Mouse (Mus musculus) MEL-GATA-1-ER (cell line): Measurements from ENCODE around the gene Nav1.
A peak's percentile ranks its signal among the peaks of the same experiment; 100 is the strongest.

ENCODE experiments used
- DNase-seq: peaks from one replicate; pipeline ENCODE4 v3.0.0-alpha.2; 2012; ENCODE audit warnings: low read depth; ENCODE audit errors: extremely low read depth

Gene Nav1

DNA sequence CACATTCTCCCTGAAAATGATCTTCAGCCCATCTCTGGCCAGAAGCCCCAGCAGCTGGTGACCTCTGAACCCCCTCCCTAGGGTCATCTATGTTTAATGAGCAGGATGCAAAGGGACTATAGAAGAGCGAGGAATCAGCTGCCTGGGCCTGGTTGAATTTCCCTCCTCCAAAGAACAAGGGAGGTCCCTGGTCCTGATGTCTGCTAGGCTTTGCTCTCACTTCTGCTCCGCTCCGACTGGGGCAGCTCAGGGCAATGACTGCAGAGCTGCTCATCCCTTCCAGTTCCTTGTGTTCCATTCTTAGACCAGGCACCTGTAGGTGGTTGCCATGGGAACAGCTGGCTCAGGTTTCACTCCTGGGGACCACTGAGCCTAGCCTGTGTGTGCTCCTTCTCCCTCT lies 56.2 kb downstream of the Nav1 start:
- no peak for DNase-seq

DNA sequence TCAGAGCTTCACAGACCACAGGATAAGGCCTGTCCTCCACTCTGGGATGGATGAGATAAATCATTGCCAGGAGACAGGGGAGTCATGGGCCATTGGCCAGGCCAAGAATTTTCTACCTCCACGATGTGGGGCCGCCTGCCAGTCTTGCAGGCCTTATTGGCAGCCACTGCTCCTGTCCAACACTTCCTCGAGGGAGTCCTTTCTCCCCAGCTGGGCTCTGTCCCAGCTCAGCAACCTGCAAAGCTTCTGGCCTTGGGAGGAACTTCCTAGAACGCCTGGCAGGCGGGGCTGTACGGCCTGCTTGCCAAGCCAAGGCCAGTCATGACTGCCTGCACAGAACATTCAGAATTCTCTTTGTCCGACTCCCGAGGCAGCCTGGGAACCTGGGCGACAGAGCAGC lies 58.3 kb downstream of the Nav1 start:
- DNase-seq: no peak

DNA sequence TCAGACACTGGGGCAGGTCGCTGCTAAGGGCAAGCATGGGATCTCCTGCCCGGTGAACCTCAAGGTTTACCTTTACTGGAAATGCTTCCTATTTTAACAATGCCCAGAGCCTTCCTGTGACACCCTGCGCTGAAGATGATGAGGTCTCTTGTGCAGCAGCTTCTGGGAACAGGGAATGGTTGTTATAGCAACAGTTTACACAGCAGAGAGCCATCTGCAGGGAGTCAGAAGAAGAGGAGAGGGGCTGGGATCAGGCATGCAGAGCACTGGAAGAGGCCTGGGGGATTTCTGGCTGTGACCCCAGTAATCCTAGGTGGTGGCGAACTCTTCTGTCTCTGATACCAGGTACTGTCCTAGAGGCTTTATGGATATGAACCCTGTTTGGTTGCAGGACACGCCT lies 61.0 kb downstream of the Nav1 start:
- DNase-seq: no peak

DNA sequence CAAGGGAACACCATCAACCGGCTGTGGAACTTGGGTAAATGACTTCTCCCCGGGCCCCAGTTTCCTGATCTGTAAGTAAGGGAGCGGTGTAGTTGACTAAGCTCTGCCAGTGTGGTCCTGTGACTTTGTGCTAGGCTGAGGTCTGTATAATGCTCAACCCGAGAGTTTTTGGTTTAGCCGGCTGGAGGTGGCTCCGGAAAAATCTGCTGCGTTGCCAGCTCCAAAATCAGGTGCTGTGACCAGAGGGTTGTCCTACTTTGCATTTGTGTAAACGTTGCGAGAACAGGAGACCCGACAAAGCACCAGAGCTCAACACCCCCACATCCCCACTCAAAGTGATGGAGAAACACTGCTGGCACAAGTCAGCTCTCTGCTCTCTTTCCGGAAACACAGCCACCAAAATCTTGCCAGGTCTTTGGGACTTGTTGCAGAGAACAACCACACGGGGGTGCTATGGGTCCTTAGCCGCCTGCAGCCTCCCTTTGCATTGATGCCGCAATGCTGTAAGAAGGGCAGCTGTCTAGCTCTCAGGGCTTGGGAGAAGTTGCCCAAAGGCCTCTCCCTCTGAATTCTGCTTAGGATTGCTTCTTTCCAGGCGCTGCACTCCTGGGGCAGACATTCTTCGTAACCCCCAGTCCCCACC lies 62.5 kb downstream of the Nav1 start:
- DNase-seq: peak; percentile 40

DNA sequence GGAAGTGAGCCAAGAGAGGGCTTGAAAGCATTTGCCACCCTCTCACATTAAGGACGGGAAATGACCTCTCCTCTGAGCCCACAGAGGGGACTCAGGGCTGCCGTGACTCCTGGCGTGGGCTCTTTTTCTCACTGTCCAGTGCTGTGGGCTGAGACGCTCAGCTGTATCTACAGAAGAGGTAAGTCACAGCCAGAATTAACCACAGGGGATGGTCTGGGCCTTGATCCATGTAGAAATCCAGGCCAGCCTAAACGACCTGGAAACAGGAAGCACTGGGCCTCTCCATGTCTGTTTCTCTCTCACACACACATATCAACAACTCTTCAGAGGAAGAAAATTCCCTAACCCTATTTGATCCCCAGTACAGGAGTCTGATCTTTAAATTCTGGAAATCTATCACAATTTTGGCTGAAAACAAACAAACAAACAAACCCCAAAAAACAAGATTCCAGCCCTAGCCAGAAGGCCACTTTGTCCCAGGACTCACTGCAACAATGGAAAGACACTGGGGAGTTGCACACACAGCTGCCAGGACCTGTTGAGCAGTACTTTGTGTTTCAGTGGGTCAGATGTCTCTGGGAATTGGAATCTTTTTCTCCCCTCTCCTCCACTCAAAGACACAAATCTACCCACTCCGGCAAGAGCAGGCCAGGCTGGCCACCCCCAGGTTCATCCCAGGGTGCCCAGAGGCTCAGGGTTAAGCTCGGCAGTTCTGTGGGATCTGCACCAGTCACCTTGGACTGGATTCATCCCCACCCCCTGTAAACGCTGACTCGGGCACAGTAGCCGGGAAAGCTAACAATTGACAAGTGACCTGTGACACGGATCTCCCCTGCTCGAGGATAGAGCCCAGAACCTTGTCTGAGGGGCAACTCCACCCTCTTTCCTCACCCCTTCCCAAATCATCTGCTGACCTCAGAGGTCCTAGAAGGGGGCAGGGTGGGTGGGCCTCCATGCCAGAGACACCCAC lies 64.0 kb downstream of the Nav1 start:
- DNase-seq: no peak

DNA sequence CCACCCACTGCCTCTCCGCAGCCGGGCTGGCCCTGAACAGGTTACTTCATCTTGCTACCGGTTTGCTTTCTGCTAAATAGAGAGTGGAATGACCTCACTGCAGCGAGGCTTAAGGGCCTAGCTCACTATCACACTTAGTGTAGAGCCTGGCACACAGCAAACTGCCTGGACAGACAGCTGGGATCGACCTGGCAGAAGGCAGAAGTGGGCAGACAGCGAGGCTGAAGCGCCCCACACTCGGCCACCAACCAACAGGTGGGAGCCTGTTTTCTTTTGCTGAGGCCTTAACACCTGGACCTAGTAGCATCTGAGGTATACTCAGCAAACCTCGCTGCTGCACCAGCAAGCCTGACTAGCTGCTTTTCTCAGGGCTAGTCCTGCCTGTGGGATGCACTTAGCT lies 65.0 kb downstream of the Nav1 start:
- no peak for DNase-seq

DNA sequence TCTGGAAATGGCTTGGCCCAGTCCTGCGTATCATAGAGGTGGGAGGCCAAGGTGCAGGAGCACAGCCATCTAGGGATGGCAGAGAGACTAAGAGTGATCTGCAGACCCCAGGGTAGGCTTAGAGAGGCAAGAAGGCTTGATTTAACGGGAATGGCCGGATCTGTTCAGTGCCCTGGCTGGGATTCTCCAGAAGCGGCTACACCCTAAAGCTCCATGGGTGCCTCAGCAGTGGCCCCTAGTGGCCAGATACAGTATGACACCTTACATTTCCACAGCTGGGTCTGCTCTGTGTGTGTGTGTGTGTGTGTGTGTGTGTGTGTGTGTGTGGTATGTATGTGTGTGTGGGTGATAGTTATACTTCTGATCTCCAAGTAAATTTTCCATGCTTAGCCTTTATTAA lies 66.8 kb downstream of the Nav1 start:
- peak; percentile 39 for DNase-seq

DNA sequence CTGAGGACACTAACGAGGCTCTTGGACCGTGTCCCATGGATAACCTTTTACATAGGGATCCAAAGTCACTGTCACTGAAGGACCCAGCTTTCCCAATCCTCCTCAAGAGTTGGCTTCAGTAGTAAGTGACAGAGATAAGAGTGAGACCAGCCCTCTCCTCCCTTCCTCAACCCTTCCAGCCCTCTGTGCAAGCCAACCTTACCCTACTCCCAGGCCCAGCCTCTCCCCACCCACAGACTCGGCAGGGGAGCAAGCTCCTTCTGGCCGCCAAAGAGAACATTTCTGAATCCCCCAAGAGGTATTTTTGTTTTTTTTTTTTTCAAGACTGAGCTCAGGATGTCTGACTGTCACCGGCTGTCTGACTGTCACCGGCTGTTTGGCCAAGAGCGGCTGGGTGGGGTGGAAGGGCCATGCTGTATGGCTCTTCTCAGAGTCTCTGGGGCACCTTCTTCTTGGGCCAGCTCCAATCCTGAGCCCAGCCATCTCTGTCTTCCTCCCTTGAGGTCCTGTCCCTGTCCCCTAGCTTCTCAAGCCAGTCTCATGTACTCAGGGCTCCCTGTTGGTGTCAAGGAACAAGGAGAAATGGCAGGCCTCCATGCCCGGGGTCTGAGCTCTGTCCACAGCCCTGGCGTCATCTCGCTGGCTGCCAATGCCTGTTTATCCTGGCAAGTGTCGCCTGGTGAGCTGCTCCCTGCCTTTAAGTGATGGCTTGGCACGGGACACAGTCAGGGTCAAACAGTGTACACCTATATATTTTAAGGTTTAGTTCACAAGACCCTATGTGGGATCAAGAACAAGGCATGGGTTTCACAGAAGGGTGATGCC lies 68.4 kb downstream of the Nav1 start:
- DNase-seq: no peak

DNA sequence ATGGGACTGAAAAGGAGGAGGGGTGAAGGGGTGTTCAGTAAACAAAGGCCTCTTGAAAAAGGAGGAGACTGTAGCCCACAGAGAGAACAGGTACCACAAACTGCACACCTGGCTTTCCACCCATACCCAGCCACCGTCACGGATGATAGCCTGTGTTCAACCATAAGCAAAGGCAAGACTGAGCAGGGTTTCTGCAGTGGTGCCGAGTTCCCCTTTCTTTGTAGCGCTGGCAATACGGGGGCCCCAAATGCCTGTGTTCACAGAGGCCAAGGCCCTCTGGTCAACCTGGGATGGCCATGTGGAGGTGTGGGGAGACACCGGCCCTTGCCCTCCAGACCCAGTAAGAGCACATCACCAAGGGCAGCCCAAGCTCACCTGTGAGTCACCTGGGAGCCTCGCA lies 70.3 kb downstream of the Nav1 start:
- DNase-seq: no peak

DNA sequence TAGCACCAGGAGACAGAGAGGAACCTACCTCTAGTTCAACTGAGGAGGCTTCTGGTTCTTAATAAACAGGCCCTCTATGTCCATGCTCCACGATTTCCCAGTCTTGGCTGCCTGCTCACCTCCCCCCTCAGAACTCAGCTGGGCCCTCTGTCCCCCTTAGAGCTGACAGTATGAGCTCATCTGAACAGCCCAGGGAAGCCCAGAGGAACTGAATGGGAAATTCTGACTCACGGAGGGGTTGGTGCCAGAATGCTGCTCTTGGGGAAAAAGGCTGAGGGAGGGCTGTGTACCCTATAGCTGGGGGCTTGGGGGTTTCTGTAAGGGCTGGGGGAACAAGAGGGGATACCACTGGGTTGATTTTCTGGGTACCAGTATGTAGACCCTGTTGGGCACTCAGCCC lies 70.8 kb downstream of the Nav1 start:
- no peak for DNase-seq

DNA sequence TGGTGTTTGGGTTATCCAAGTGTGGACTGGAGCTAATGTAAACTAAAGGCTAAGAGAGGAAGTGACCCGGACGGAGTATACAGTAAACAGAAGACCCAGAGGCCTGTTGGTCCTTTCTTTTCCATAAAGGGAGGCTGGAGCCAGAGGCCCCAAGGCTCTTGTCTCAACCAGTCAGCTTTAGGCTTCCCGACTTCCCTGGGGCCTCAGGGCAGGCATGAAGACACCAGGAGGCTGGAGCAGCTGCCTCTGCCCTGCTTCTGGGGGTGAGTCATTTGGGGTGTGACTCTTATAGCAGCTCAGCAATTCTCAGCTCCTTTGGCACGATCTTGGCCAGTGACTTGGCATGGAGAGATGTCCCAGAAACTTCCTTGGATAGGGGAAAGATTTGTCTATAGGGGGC lies 71.8 kb downstream of the Nav1 start:
- no peak for DNase-seq

DNA sequence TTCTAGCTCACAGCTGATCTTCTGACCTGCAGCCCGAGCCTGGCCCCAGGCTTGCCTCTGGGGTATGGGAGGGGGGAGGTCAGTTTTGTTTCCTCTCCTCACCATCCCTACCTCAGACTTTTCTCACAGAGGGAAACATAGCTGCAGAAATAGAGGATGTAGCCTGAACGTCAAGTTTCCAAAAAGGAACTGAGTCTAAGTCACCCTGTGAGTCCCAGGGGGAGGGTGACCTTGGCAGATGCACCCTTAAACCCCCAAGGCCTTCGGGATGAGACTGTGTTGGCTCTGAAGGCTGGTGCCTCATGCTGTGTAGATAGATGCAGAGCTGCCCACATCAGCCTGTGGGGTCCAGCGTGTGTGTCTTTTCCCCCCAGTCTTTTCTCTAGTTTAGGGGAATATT lies 72.3 kb downstream of the Nav1 start:
- no peak for DNase-seq

DNA sequence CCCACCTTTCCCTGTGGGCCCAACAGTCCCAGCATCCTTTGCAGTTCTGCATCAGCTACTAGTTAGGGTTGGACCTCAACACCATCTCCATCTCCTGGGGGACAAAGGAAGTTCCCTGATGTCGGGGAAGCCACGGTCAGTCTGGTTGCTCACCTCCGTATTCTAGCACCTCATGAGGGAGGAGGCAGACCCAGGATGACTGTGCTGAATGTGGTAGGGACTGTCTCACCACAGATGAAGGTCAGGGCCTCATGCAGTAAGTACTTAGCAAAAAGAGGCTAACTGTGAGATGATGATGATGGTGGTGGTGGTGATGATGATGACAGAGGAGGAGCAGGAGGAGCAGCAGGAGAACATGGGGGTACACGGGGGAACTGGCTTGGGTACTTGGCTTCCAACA lies 73.0 kb downstream of the Nav1 start:
- DNase-seq: no peak

DNA sequence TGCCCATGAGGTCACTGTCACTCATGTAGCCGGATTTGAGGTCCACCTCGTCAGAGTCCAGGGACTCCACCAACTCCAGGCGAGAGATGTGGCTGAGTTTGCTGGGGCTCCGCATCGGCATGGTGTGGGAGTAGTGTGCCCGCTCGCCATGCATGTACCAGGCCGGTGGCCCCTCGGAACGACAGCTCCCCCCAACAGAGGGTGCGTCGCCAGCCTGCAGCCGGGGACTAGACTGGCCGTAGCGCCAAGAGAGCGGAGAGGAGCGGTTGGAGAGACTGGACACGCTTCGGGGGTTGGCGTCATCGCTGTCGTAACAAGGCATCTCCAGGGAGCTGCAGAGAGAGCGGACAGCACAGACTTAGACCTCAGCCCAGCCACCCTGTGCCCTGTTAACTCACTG lies 74.7 kb downstream of the Nav1 start:
- no peak for DNase-seq

DNA sequence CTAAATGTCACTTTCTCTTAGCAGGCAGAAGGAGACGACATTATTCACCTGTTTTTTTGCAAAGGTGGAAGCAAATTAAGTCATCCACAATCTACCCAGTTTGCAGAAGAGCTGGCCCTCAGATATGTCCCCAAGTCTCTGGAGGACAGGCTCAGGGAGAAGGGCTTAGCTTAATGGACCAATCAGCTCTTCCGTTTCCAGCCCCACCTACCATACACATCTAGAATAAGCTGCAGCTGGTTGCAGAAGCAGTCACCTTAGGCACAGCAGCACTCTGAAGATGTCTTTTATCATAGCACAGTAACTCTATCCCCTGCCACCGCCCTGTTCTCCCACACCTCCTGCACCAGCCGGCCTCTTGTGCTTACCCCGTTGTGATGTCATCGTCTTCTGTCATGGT lies 75.1 kb downstream of the Nav1 start:
- no peak for DNase-seq

DNA sequence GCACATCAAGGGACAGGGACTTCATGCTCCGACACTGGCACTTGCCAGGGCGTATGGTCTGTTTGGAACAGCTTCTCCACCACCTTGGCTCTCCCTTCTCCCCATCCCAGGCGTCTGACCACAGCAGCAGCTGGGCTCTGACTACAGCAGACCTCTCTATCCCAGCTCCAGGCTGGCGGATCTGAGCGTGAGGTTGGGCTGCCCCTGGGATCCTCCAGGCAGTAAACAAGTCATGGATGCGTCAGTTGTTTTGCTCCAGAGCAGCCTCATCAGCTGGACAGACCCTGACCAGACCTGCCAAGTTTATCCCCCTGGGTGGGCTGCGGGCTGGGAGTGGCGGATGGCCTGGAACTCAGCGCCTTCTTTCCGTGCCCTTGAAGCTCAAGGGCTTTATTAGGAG lies 76.0 kb downstream of the Nav1 start:
- no peak for DNase-seq

DNA sequence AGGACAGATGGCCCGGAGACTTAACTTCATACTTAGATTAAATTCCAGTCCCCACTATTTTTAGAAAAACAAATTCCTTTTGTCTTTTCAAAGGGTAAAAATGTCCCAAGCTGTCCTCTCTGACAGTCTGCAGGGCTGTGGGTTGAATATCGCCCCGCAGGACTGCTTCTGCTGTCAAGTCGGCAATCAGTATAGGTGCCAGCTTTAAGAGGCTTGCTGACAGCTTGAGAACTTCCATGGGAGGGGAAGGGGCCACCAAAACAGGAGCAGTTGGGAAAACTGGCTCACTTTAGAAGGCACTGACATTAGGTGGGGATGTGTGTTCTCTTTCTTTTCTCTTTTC lies 82.6 kb downstream of the Nav1 start:
- DNase-seq: no peak

DNA sequence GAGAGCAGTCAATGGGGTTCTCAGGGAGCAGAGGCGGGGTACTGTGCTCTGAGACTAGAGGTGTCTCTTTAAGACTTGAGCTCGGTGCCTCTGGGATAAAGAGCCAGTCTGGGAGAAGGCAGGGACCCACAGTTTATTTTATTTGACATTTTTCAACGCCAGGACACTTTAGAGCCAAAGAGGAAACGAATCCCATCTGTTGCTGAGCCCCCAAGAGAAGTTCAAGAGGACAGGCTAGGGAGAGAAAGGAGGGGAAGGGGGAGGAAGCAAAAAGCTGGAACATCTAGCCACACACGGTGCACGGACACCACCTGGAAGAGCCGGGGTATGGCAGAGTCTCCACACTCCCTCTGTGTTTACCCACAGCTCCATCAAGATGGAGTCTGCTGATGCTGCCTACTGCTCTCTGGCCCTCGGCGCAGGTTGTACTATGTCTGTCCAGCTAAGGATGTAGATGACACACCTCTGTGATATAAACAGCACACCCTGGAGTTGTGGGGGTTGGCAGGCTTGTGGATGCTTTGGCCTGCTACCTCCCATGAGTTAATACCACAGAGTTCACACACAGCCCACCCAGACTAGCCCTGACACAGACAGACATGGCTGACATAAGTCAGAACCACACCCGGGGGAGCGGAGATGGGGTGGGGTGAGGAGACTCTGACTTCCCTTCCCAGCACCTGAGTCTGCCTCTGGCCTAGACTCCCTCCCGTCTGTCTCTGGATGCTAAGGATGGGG lies 83.1 kb downstream of the Nav1 start:
- no peak for DNase-seq

DNA sequence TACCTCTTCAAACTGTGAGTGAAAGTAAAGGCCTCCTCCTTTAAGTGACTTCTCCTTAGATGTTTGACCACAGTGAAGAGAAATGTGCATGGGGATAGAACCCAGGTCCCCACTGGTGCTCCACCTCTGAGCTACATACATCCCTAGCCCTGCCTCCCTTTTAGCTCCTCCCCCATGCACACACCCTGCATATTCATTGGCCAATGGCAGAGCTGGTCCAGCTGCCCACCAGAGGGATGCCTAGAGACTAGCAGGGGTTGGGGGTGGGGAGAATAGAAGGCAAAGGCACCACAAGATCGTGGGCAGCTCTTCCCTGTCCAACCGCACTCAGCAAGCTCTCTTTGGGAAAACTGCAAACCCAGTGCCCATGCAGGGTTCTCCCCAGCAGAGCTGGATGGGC lies 83.8 kb downstream of the Nav1 start:
- DNase-seq: no peak

DNA sequence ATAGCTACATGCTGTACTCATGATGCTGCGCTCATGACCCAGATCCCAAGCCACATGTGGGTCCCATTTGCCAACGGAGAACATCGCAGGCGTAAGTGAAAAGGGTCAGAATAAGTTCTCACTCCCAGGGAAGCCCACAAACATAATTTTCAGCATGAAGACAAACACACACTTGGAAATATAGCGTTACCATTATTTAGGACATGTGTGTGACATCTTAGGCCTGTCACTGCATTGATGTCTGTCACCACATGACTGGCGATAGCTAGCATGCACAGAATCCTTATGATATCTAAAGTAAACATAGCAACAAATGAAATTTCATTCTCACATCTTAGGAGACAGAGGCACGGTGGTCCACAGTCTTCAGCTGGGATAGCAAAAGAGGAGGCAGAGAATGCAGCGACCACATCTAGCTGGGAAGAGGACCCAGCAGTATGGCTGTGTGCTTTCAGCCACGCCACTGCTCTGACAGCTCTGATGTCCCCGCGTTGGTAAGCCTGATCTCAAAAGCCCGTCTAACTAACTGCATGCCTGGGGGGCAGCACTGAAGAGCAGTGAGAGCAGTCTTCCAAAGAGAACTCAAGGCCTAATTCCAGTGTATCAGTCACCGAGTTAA lies 86.4 kb downstream of the Nav1 start:
- DNase-seq: no peak

DNA sequence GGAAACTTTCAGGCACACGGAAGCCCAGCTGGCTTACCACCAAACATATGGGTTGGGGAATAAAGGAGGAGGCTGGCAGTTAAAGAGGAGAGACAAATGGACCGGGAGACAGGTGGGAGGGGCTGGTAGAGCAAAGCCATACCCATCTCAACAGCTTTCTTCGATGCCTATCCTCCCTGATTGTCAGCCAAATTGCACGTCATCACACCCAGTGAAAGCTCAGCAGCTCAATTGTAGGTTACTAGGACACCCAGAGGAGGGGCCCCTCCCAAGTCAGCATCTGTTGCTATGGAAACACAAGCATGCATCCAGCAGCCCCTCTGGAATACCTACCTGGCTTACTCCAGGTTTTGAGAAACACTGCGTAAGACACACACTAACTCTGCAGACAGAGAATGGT lies 88.4 kb downstream of the Nav1 start:
- DNase-seq: no peak
